Mouse (Mus musculus): ENCODE measurements around the gene Fbxo8. TPM values are rescaled to one million over a fixed set of nuclear protein-coding genes. Genes with fewer than 3 reads are reported as not detected.

Fbxo8 gene
- polyA plus RNA-seq (2015; fragmentation: Nextera tagmentation; extraction: Ambion mirVana) = 48.3 and 55.3 TPM in 2 replicates

DNA sequence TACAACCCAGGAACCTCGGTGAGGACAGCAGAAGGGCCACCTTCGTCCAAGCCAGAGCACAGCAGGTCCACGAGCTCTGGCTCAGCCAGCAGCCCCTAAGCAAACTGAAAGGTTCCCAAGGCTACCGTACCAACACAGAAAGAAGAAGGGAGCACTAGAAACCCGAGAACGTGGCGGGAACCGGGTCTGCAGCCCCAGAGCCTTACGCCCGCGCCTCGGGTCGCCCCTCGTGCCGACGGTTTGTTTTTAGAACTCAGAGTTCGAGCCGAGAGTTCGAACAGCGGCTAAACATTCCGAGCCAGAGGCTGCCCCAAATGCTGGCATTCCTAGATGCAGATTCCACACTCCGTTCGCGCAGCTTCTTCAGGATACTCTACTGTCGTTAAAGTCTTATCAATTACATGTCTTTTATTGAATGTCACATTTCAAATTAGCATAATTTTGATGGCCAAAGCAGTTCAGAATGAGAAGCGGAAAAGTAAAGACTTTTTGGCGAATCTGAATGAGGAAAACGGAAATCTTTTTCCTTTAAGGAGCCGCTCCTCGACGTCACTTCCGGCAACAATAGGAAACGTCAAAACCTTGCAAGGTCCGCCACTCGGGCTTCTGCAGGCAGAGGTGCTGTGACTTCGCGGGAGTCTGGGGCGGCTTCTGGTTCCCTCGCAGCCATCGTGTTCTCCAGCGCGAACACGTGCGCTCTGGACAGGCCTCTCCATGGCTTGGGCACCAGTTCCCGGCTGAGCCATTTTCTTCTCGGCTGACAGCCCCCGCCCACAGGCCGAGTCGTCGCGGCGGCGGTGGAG, at the start of gene Fbxo8, which contains the start of gene Cep44:
Gene Fbxo8, plus strand, starts transcription at position 533 of the 803 bp plus-strand sequence.
Gene Cep44, minus strand, starts transcription at position 490 of the 803 bp plus-strand sequence.
- peak within 1 kb of the TSS; percentile 72 for H3K4me2 ChIP-seq (ENCODE audit: low read depth, low read length)
- no peaks in the 10 kb centered on the region for H3K36me3 ChIP-seq (replicated peaks; ENCODE audit: insufficient read depth, low read length)
- H3K27ac ChIP-seq (ENCODE audit: low read depth) = peak within 1 kb of the TSS; percentile 98
- H3K27me3 ChIP-seq (ENCODE audit: insufficient read depth, low read length) = no peaks in the 10 kb centered on the region
- H3K9me3 ChIP-seq (ENCODE audit: low read length) = no peaks in the 10 kb centered on the region
- peaks cover 12% of the 10 kb centered on the region; the same call in 1 of the 2 replicates for H3K4me1 ChIP-seq (ENCODE audit: insufficient read depth)
- ATAC-seq (peak; percentile 84), DNase-seq (peak; percentile 85)
- TF ChIP-seq EP300 (IDR thresholded peaks at IDR 0.05; ENCODE audit: low read depth) (peak; percentile 75), CTCF (IDR thresholded peaks at IDR 0.05; ENCODE audit: low read depth) (no peak)
- H3K9ac ChIP-seq (replicated peaks) = peak within 1 kb of the TSS; percentile 92
- WGBS (ENCODE audit: insufficient replicate concordance) = under 1% methylated on average over 53 of the region's 53 CpGs
- H3K4me3 ChIP-seq (ENCODE audit: low read depth, low read length) = peak within 1 kb of the TSS; percentile 93

- Histone ChIP-seq H3K36me3 (replicated peaks; ENCODE audit: insufficient read depth, low read length) (no peaks in the 10 kb centered on the region), H3K27ac (ENCODE audit: low read depth) (no peak overlapping the region), H3K4me3 (ENCODE audit: low read depth, low read length) (no peak overlapping the region), H3K9ac (replicated peaks) (no peak overlapping the region), H3K4me2 (ENCODE audit: low read depth, low read length) (no peak overlapping the region), H3K27me3 (ENCODE audit: insufficient read depth, low read length) (no peaks in the 10 kb centered on the region), H3K9me3 (ENCODE audit: low read length) (no peaks in the 10 kb centered on the region), H3K4me1 (ENCODE audit: insufficient read depth) (no peaks in the 10 kb centered on the region)
- no peak for DNase-seq
- no peak for ATAC-seq
- TF ChIP-seq EP300 (IDR thresholded peaks at IDR 0.05; ENCODE audit: low read depth) (no peak), CTCF (IDR thresholded peaks at IDR 0.05; ENCODE audit: low read depth) (no peak)
Measured at GRCm38 (mm10) chr8:56501911-56502310, 49.0 kb upstream of the Fbxo8 start.

- no peaks in the 10 kb centered on the region for H3K4me1 ChIP-seq (ENCODE audit: insufficient read depth)
- no peak overlapping the region for H3K27ac ChIP-seq (ENCODE audit: low read depth)
- no peak overlapping the region for H3K4me3 ChIP-seq (ENCODE audit: low read depth, low read length)
- H3K4me2 ChIP-seq (ENCODE audit: low read depth, low read length) = no peak overlapping the region
- H3K27me3 ChIP-seq (ENCODE audit: insufficient read depth, low read length) = no peaks in the 10 kb centered on the region
- no peaks in the 10 kb centered on the region for H3K9me3 ChIP-seq (ENCODE audit: low read length)
- TF ChIP-seq EP300 (IDR thresholded peaks at IDR 0.05; ENCODE audit: low read depth) (no peak), CTCF (IDR thresholded peaks at IDR 0.05; ENCODE audit: low read depth) (no peak)
- WGBS (ENCODE audit: insufficient replicate concordance) = 55% methylated on average over 3 of the region's 3 CpGs
- H3K9ac ChIP-seq (replicated peaks) = no peak overlapping the region
- H3K36me3 ChIP-seq (replicated peaks; ENCODE audit: insufficient read depth, low read length) = no peaks in the 10 kb centered on the region
- ATAC-seq = no peak
- DNase-seq = no peak
Measured at GRCm38 (mm10) chr8:56508318-56508951, 42.5 kb upstream of the Fbxo8 start.

GRCm38 (mm10) chr8:56508952-56509479, 41.9 kb upstream of the Fbxo8 start:
- H3K4me2 ChIP-seq (ENCODE audit: low read depth, low read length) = no peak overlapping the region
- ATAC-seq = no peak
- no peaks in the 10 kb centered on the region for H3K4me1 ChIP-seq (ENCODE audit: insufficient read depth)
- H3K27me3 ChIP-seq (ENCODE audit: insufficient read depth, low read length) = no peaks in the 10 kb centered on the region
- no peaks in the 10 kb centered on the region for H3K9me3 ChIP-seq (ENCODE audit: low read length)
- DNase-seq = no peak
- no peaks in the 10 kb centered on the region for H3K36me3 ChIP-seq (replicated peaks; ENCODE audit: insufficient read depth, low read length)
- no peak for TF ChIP-seq EP300 (IDR thresholded peaks at IDR 0.05; ENCODE audit: low read depth)
- TF ChIP-seq CTCF (IDR thresholded peaks at IDR 0.05; ENCODE audit: low read depth) = no peak
- no peak overlapping the region for H3K9ac ChIP-seq (replicated peaks)
- 68% methylated on average over 4 of the region's 4 CpGs for WGBS (ENCODE audit: insufficient replicate concordance)
- no peak overlapping the region for H3K27ac ChIP-seq (ENCODE audit: low read depth)
- no peak overlapping the region for H3K4me3 ChIP-seq (ENCODE audit: low read depth, low read length)

DNA sequence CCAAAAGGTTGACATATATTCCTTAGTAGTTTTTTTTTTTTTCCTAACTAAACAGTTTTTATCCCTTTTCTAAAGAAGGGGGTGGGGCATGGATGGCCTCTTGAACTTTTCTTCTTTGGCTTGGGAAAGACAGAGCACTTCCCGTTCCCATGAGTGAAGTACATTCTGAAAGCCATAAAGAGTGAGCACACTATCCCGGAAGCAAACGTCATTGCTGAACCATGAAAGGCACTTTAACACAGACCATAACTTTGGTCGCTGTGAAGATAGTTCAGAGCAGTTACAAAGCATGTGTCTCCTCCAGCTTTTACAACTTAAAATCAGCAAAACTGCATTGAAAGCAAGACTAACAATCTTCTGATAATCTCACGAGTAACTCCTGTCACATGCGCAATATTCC, 32.0 kb upstream of the Fbxo8 start:
- no peak for TF ChIP-seq CTCF (IDR thresholded peaks at IDR 0.05; ENCODE audit: low read depth)
- no peak for TF ChIP-seq EP300 (IDR thresholded peaks at IDR 0.05; ENCODE audit: low read depth)
- Histone ChIP-seq H3K9ac (replicated peaks) (no peak overlapping the region), H3K4me2 (ENCODE audit: low read depth, low read length) (no peak overlapping the region), H3K4me1 (ENCODE audit: insufficient read depth) (no peaks in the 10 kb centered on the region), H3K27ac (ENCODE audit: low read depth) (no peak overlapping the region), H3K36me3 (replicated peaks; ENCODE audit: insufficient read depth, low read length) (no peaks in the 10 kb centered on the region), H3K4me3 (ENCODE audit: low read depth, low read length) (no peak overlapping the region), H3K9me3 (ENCODE audit: low read length) (no peaks in the 10 kb centered on the region), H3K27me3 (ENCODE audit: insufficient read depth, low read length) (no peaks in the 10 kb centered on the region)
- WGBS (ENCODE audit: insufficient replicate concordance) = 68% methylated on average over 6 of the region's 6 CpGs
- DNase-seq (no peak), ATAC-seq (no peak)

DNA sequence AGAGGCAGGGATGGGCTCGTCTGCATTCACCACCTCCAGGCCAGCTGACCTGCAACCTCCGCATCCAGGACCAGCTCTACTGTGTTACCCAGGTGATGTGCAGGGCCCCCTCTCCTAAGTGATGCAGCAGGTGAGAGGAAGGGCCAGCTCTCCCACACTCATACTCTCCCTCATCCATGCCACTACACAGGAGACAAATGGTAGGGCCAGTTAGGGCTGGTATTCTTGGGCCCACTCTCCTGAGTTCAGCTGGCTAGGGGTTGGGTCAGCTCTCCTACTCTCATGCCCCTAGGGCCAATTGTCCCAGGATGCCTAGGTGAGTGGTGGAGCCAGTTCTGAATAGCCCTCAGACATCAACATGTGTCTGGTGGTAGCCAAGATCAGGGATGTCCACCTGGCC, 30.6 kb upstream of the Fbxo8 start:
- 68% methylated on average over 2 of the region's 2 CpGs for WGBS (ENCODE audit: insufficient replicate concordance)
- no peak for TF ChIP-seq EP300 (IDR thresholded peaks at IDR 0.05; ENCODE audit: low read depth)
- TF ChIP-seq CTCF (IDR thresholded peaks at IDR 0.05; ENCODE audit: low read depth) = no peak
- H3K4me3 ChIP-seq (ENCODE audit: low read depth, low read length) = no peak overlapping the region
- no peaks in the 10 kb centered on the region for H3K9me3 ChIP-seq (ENCODE audit: low read length)
- no peak for ATAC-seq
- H3K27me3 ChIP-seq (ENCODE audit: insufficient read depth, low read length) = no peaks in the 10 kb centered on the region
- H3K4me2 ChIP-seq (ENCODE audit: low read depth, low read length) = no peak overlapping the region
- no peak overlapping the region for H3K27ac ChIP-seq (ENCODE audit: low read depth)
- H3K9ac ChIP-seq (replicated peaks) = no peak overlapping the region
- no peak for DNase-seq
- no peaks in the 10 kb centered on the region for H3K36me3 ChIP-seq (replicated peaks; ENCODE audit: insufficient read depth, low read length)
- H3K4me1 ChIP-seq (ENCODE audit: insufficient read depth) = no peaks in the 10 kb centered on the region

Measured in liver, postnatal 0 days (tissue).